Mouse (Mus musculus) mouse trophoblast stem cell (cell line): ENCODE results near the gene Ufd1.

Experiments used
- in situ Hi-C, 2 experiments: fragments of 300-500 bp; cut with MseI, MboI; formaldehyde crosslinking; loops; 2 replicates in 1 of 2; 3 replicates in 1 of 2; pipeline ENCODE4 v1.15.1; 2025

Ufd1 gene

DNA sequence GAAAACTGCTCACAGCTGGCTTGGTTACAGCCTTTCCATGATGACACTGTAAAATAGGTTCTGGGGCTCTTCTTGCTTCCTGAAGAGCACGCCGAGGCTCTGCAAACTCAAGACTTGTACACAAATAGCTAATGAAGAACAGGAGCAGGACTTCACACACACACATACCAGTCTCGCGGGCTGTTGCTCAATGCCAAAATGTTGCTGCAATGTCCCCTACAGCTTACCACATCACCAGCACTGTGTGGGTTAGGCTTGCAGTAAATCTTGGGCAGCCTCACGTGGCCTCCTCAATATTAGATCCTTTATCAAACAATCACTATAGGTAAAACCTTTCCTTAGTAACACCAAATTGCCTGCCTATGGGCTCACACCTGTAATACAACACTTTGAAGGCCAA lies 2.6 kb upstream of the Ufd1 start:
- in situ Hi-C loops: no loop called here

DNA sequence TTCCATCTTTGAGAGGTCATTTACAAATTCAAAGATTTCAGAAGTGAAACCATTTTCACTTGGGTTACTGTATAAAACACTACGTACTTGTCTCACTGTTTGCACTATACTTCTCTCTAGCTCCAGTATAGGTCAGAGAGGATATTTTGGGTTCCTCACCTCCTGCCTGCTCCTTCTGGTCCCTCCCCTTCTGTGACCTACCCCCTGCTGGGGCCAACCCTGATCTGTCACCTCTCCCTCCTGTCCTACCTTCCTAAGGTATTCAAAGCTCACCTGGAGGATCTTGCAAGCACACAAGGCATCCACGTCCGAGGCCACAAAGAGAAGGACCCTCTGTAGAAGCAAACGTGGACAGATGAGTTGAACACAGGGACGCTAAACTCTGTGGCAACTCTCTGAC lies 547 bp upstream of the Ufd1 start:
- in situ Hi-C loops: no loop called here

DNA sequence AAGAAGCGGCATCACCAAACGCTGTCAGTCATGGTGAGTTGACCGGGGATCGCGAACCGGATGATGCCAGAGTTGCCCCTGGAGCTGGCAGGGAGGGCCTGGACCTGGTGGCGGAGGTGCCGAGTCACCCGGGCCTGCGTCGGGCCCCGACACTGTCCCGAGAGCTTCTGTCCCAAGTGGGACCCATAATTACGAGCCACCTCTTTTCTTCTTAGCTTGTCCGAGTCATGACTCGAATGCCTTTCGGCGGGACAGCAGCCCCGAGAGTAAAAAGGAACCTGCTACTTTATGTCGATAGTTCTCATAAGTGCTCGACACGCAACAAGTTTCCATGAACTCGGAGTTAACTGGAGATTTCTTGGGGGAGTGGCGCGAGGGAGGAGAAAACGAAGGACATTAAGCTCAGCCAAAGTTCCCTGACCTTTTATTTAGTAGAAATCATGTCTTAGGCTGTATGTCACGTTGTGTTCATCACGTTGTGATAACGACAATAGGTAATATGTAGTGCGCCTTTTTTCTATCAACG lies 869 bp downstream of the Ufd1 start:
- in situ Hi-C loops: no loop called here

DNA sequence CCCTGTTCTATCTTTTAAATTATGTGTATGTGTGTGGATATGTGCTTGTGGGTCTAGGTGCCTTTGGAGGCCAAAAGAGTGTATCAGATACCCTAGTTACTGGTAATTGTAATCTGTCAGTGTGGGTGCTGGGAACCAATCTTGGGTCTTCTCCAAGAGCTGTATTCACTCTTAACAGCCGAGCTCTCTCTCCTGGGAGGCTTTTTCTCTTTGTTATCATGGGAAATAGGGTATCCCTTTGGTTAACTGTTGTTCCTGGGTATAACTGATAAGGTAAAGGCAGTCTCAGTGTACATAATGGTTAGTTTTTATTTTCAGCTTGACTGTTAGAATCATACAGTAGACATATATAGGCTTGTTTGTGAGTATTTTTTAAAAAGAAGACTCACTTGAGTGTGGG lies 10.8 kb downstream of the Ufd1 start:
- in situ Hi-C loops: no loop called here

DNA sequence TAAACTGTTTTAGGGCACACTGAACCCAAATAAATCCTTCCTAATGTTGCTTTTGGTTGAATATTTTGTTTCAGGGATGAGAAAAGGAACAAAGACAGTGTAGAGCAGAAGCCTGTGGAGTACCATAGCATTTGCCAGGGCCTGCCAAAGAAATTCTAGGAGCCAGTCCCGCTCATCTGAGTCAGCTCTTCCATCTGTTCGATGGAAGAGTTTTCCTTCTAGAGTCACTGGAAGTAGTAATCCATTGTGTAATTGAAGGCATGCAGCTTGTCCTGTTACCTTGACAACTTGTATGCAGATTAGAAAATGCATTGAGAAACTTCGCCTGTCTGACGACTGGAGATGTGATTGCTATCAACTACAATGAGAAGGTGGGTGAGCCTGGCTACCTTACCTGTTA lies 11.3 kb downstream of the Ufd1 start:
- in situ Hi-C loops: no loop called here

DNA sequence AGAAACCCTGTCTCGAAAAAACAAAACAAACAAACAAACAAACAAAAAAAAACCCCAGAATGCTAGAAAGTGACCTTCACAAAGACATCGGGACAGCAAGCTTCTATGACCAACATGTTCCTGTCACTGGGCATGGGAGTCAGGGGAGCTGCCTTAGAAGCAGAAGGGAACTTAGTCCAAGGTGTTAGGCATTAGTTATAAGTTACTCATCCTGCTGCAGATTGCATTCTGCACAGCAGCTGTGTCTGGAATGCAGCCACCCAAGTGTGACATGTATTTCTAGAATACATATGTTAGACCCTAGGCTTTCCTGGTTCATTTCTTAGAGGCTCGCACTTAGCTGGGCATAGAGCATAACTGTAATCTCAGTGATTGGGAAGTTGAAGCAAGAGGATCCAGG lies 17.1 kb downstream of the Ufd1 start:
- in situ Hi-C loops: no loop called here

DNA sequence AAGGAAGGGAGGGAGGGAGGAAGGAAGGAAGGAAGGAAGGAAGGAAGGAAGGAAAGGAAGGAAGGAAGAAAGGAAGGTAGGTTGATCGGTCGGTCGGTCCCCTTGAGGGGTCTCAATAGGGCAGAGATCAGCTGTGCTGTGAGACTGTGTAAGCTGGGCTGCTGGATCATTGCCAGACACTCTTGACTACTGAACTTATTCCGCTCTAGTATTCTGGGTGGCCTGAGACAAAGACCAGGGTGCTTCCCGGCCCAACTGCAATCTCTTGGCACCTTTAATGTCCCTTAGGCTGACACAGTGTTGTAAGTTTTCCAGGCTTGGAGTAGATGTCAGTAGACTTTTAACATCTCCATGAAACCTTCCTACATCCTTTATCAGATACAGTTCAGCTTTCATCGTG lies 17.5 kb downstream of the Ufd1 start:
- in situ Hi-C loops: no loop called here

DNA sequence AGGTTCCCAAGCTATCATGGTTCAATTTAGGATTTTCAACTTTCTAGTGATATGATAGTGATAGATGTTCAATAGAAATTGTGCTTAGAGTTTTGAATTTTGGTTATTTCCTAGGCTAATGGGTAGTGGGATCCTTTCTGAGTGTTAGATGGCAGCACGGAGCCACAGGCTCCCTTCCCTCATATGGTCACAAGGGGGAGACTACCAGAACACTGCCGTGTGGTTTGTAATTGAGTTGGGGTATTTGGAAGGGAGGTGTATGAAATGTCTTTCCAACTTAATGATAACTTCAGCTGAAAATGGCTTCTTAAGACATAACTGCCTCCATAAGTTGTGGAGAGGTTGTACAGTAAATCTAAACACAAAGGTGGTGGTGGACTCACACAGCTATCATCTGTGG lies 21.9 kb downstream of the Ufd1 start:
- in situ Hi-C loops: no loop called here

DNA sequence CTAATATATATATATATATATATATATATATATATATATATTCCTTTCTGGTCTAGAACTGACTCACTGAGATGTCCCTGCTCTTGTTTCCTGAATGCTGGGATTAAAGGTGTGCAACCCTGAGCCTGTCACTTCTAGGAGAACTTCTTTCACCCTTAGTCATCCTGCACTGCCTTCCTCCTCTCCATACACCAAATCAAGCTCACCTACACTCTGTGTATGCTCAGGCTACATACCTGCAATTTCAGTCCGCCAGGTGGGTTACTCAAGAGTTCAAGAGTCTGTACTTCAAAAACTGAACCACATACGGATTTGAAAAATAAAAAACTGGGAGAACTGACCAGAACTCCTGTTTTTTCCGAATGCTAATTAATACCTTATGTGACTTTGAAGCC lies 24.5 kb downstream of the Ufd1 start:
- in situ Hi-C loops: no loop called here

DNA sequence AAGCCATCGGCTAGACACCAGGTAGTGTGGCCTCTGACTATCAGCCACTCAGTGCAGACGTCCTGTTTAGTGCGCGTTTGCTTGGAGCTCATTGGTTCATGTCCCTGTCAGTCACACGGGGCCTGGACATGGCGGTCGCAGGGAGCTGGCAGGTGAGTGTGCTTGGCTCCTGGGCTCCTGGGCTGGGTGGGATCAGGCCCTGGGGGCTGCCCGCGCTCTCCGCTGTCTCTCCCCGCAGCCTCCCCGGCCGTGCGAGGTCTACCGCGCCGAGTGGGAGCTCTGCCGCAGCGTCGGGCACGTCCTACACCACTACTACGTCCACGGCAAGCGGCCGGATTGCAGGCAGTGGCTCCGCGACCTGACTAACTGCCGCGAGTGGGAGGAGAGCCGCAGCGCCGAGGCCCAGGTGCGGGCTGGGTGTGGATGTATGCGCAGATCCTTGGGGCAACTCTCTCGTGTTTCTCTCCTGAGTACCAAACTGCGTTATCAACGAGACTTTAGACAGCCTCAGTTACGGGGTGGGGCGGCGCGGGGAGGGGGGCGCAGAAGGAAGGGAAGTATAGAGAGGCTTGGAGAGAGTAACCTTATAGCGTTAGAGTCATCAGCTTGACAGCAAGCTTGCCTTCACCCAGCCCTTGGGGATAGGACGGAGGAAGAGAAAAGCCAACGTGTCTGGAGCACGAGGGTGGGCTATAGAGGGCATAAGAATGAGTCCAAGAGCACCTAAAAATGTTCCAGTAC lies 25.1 kb downstream of the Ufd1 start, which contains the start of the genes 2510002D24Rik and Gm28539:
Gene 2510002D24Rik (plus strand): TSS at position 111 of the 741 bp plus-strand sequence.
Gene Gm28539 (plus strand): TSS at position 117 of the 741 bp plus-strand sequence.
- in situ Hi-C loops: no loop called here

DNA sequence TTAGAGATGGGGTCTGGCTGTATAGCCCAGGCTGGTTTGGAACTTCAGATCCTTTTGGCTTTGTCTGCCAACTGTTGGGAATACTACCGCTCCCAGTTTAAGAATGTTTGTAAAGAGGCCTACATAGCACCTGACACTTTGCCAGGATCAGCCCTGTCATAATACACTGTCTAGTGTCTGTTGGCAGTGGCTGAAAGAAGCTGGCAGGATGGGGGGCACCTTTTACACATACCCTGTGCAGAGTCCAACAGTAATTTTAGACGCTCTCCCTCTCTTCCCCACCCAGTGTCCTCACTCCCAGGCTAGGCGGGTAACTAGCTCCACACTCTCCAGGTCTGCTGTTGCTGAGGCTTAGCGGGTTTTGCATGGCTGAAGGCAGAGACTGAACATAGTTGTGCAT lies 26.8 kb downstream of the Ufd1 start:
- in situ Hi-C loops: no loop called here

DNA sequence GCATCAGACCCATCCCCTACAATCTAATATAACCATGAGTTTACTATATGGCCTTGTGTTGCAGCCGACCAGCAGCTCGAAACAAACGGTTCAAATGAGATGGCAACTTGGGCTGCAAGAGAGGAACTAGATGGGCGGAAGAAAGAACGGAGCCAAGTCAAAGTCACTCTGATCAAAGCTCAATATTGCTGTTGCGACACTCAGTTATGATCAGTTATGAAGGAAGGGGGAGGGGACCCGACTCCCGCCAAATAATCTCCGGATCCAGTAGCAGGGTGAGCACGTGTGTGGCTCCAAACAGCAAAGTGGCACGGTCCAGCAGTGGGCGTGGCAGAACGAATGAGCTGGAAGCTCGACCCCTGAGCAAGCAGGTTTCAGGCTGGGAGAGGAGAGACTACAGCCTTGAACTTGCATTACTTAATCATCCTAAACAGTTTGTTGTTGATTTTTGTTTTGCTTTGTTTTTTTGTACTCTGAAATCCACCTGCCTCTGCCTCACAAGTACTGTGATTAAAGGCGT lies 34.8 kb downstream of the Ufd1 start:
- in situ Hi-C loops: no loop called here

DNA sequence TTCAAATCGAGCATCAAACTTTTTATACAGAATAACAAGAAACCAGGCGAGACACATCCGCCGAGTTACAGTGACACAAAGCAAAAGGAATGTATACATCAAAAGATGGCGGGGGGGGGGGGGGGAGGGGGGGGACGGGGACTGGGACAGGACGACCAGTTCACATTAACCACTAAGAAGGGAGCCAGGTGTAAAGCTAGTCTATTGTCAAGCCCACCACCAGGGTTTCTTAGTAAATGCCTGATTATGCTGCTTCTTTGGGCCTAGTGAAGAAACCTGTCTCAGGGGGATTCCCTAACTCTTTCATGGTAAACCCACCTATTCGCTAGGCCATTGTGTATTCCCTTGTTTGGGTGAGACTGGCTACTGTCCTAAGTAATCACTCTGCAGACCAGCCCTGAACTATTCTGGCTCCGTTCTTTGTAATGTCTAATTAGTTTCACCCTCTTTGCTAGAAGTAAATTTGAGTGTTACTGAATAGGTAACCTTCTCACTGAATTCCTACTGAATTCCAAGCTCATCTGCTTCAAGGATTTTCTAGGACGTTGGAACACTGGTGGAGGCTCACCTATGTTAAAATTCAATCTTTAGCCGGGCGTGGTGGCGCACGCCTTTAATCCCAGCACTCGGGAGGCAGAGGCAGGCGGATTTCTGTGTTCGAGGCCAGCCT lies 38.1 kb downstream of the Ufd1 start:
- in situ Hi-C loops: loop anchor here in 1 of 2 experiments (25.0 kb wide), 1 partner anchor 162 kb away; no protein-coding TSS in a partner anchor

DNA sequence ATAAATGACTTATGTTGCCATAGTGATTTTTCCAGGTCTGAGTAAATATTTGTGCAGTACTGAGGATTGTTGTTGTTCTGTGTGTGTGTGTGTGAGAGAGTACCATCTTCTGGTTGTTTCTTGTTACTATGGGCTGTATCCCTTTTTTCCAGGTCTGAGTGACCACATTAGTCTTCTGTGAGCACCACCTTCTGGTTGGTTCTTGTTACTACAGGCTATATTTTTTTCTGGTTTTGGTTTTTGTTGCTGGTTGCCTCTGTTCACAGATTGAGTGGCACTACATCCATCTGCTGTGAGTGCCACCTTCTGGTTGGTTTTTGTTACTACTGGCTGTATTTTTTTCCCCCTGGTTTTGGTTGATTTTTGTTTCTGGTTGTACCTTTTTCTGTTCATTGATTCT lies 47.0 kb downstream of the Ufd1 start:
- in situ Hi-C loops: loop anchor here in 1 of 2 experiments (25.0 kb wide), 1 partner anchor 171 kb away; no protein-coding TSS in a partner anchor

DNA sequence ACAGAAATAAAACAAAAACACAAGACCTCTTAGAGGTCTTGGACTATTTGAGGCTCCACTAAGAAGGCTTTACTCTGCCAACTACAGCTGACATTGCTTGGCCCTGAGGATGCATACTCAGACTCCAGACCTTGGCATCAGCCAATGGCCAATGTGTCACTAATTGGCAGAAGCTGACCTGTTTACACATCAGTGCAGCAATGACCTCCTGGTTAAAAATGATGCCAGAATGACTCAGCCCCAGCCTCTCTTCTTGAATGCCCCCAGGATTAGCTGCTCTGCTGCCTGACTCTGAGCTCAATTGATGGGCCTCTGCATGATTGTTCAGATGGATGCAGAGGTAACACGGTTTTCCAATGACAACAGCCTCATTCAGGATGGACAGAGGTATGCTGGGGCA lies 48.6 kb downstream of the Ufd1 start:
- in situ Hi-C loops: loop anchor here in 1 of 2 experiments (25.0 kb wide), 1 partner anchor 173 kb away; no protein-coding TSS in a partner anchor

DNA sequence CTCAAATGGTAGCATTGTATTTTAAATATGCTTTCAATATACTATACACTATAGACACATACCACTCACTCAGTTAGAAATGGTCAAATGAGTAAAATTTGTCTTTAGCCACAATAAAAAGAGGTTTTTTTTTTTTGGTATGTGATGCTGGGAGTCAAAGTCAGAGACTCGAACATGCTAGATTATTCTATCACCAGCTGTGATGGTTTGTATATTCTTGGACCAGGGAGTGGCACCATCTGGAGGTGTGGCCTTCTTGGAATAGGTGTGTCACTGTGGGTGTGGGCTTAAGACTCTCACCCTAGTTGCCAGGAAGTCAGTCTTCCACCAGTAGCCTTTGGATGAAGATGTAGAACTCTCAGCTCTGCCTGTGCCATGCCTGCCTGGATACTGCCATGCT lies 58.9 kb downstream of the Ufd1 start:
- in situ Hi-C loops: loop anchor here in 1 of 2 experiments (25.0 kb wide), 1 partner anchor 183 kb away; no protein-coding TSS in a partner anchor

DNA sequence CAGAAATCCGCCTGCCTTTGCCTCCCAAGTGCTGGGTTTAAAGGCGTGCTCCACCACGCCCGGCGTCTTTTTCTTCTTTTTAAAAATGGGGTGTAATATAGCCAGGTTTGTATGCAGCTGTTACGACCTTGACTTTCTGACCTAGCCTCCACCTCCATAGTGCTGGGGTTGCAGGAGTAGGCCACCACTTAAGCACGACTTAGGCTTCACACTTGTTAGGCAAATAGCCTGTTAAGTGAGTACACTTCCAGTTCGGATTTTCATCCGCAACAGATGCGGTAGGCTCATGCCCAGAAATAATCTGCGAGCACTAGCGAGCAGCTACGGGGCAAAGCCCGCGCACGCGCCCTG lies 64.5 kb downstream of the Ufd1 start:
- in situ Hi-C loops: no loop called here

DNA sequence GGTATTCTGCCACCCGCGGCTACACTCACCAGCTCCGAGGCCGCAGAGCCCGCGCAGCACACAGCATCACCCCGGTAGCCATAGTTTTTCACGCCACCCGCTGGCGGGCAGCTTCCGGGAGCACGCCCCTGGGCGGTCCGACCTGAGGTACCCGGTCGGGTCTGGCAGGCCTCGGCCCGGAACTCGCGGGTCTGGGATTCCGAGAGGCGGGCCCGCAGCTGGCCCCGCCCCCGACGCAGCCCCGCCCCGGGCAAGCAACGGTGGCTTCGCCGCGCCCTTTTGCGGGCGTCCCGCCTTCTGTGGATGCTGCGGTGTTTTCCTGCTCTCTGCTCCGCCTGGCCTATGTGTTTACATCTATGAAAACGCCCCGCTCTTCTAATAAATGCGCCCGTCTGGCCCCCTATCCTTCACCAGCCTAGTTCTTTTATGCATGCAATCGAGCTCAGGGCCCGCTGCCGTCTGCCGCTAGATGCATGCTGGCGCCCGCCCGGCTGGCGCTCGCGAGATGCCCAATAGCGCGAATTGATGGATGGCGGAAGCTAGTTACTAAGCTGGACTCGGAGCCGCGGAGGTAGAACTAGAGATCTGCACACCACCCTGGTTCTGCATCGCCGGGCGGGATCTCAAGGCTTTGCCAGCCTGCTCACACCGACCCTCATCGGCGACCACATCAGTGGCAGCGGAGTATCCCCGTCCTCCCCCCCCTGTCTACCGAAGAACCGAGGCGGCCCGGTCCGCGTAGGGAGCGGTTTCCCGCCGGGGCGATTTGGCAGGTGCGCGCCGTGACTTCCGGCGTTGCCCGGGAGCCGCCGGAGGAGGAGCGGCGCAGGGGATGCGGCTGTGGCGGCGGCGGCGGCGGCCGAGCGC lies 65.1 kb downstream of the Ufd1 start, which contains the start of the genes Mrpl40 and Hira:
Gene Mrpl40 (minus strand): TSS at position 421 of the 867 bp plus-strand sequence.
Gene Hira (plus strand): TSS at position 596 of the 867 bp plus-strand sequence.
- in situ Hi-C loops: no loop called here

DNA sequence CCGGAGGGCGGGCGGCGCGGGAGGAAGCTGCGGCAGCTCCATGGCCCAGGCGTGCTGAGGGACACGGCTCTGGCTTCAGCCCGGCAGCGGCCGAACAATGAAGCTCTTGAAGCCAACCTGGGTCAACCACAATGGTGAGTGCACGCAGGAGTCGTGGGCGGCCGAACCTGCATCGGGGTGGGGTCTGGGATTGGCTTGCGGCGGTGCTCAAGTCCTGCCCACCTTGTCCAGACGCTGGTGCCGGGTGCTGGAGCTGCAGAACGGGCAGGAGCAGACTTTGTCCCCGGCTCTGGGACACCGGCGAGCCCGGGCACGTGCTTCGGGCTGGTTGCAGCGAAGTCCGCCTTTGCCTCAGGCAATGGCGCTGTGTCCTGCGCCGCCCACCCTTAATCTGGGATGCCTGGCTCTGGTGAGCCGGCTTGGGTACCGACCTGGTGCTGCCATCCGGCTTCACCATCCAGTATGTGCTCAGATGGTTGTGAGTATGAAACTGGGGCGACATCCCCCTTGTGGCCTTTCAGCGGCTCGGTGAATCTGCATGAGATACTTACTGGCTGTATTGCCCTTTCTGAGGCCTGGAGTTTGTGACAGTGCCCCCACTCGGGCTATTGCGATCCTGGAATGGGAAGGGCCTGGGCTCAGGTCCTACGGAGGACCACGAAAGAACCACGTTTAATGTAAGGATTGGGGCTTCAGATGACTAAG lies 66.0 kb downstream of the Ufd1 start:
- in situ Hi-C loops: no loop called here

DNA sequence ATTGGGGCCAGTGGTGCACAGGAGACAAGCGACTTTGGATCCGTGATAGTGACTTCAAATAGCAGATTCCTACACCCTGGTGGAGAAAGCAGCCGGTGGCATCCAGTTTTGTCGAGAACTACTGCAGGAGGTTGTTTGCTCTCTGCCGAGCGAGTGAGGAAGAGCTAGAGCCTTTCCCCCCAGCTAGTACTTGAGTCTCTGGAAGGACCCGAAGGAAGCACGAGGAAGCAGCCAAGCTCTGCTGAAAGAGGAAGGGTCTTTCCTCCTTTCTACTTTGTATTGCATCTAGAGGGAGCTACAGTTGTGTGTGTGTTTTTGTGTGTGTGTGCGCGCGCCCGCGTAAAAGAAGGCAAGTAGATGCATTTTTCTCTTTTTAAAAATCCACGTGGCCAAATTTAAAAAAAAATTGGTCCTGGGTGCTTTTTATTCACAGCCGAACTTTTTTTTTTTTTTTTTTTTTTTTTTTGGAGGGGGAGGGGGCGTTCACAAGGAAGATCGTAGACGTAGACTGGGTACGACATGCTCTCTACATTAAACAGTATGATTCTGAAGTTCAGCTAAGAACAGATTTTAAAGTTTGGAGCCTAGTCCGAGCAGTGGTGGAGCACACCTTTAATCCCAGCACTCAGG lies 66.6 kb downstream of the Ufd1 start:
- in situ Hi-C loops: no loop called here
